Comparison of ENCODE assay signal across 8 mouse cellular contexts in genomic region chr5:103772252-103772651, GRCm38 (mm10).
DNase-seq lines count a peak whose midpoint lies in the region; ATAC-seq and TF ChIP-seq lines count a peak whose summit lies in the region.

No protein-coding gene starts in this region.

- ATAC-seq in embryonic facial prominence, embryonic 14.5 days (ENCODE audit: low read depth) = no peak; the same call in 1 of the 2 replicates
- ATAC-seq in neural tube, embryonic 14.5 days (ENCODE audit: low read depth) = no peak

- TF ChIP-seq POLR2A in kidney, adult 2 months (IDR thresholded peaks at IDR 0.05; ENCODE audit: low read depth, low read length) = no peak

- no peaks in the 10 kb centered on the region for H3K27me3 ChIP-seq in kidney, adult 2 months (replicated peaks; ENCODE audit: control insufficient read depth, insufficient read depth, low read length)
- no peaks in the 10 kb centered on the region for H3K27me3 ChIP-seq in embryonic facial prominence, embryonic 14.5 days (replicated peaks; ENCODE audit: control insufficient read depth, insufficient read depth, low read length)
- no peaks in the 10 kb centered on the region for H3K27me3 ChIP-seq in limb, embryonic 10.5 days (ENCODE audit: low read depth, poor library complexity, severe bottlenecking)
- no peaks in the 10 kb centered on the region for H3K27me3 ChIP-seq in neural tube, embryonic 14.5 days (ENCODE audit: control insufficient read depth, insufficient read depth, low read length)

- H3K9me3 ChIP-seq in embryonic facial prominence, embryonic 14.5 days (ENCODE audit: control insufficient read depth, low read length) = no peaks in the 10 kb centered on the region
- no peaks in the 10 kb centered on the region for H3K9me3 ChIP-seq in limb, embryonic 10.5 days (replicated peaks)
- no peaks in the 10 kb centered on the region for H3K9me3 ChIP-seq in neural tube, embryonic 14.5 days (ENCODE audit: control insufficient read depth, low read length)

- no peak overlapping the region for H3K4me3 ChIP-seq in kidney, adult 2 months (ENCODE audit: insufficient read depth, low read depth, low read length)
- H3K4me3 ChIP-seq in embryonic facial prominence, embryonic 14.5 days (ENCODE audit: low read depth, low read length) = no peak overlapping the region
- no peak overlapping the region for H3K4me3 ChIP-seq in limb, embryonic 10.5 days
- no peak overlapping the region for H3K4me3 ChIP-seq in neural tube, embryonic 14.5 days (ENCODE audit: low read depth, low read length)

- 8% methylated on average over 4 of the region's 4 CpGs for WGBS in kidney, adult 2 months
- WGBS in embryonic facial prominence, embryonic 14.5 days = 17% methylated on average over 4 of the region's 4 CpGs
- 40% methylated on average over 4 of the region's 4 CpGs for WGBS in limb, embryonic 10.5 days
- 11% methylated on average over 4 of the region's 4 CpGs for WGBS in neural tube, embryonic 14.5 days

- H3K27ac ChIP-seq in kidney, adult 2 months (ENCODE audit: insufficient read depth, low read depth, low read length) = peak overlapping the region; percentile 88
- peak overlapping the region; percentile 61 for H3K27ac ChIP-seq in embryonic facial prominence, embryonic 14.5 days (replicated peaks; ENCODE audit: low read depth, low read length)
- peak overlapping the region; percentile 86 for H3K27ac ChIP-seq in limb, embryonic 10.5 days
- H3K27ac ChIP-seq in neural tube, embryonic 14.5 days (ENCODE audit: low read depth, low read length) = peak overlapping the region; percentile 63; the same call in 1 of the 2 replicates

- 0 out of 2 replicates have a peak overlapping the region, but pooled peaks have one; percentile 40 for H3K4me2 ChIP-seq in embryonic facial prominence, embryonic 14.5 days (ENCODE audit: low read depth, low read length)
- H3K4me2 ChIP-seq in neural tube, embryonic 14.5 days (ENCODE audit: low read depth, low read length) = no peak overlapping the region; the same call in 1 of the 2 replicates

- H3K36me3 ChIP-seq in kidney, adult 2 months (ENCODE audit: control insufficient read depth, insufficient read depth, low read length) = no peaks in the 10 kb centered on the region
- H3K36me3 ChIP-seq in embryonic facial prominence, embryonic 14.5 days (ENCODE audit: control insufficient read depth, insufficient read depth, low read length) = no peaks in the 10 kb centered on the region
- no peaks in the 10 kb centered on the region for H3K36me3 ChIP-seq in limb, embryonic 10.5 days
- H3K36me3 ChIP-seq in neural tube, embryonic 14.5 days (ENCODE audit: control insufficient read depth, insufficient read depth, low read length) = no peaks in the 10 kb centered on the region

- 0 out of 2 replicates have a peak overlapping the region, but pooled peaks have one; percentile 34 for H3K9ac ChIP-seq in embryonic facial prominence, embryonic 14.5 days (ENCODE audit: low read depth, low read length)
- H3K9ac ChIP-seq in neural tube, embryonic 14.5 days (replicated peaks; ENCODE audit: low read depth, low read length) = no peak overlapping the region

- DNase-seq in kidney, adult 2 months = no peak
- DNase-seq in kidney, adult 18-20 months = no peak
- peak; percentile 52 for DNase-seq in embryonic facial prominence, embryonic 14.5 days (ENCODE audit: low spot score)
- DNase-seq in limb, embryonic 10.5 days (ENCODE audit: low spot score) = no peak
- DNase-seq in ovary, adult 18-20 months (ENCODE audit: low spot score) = no peak
- no peak for DNase-seq in frontal cortex, postnatal 10 days (ENCODE audit: low spot score in 2 of 2)
- DNase-seq in lung, adult 18-20 months = no peak

- TF ChIP-seq CTCF in kidney, adult 2 months (conservative IDR thresholded peaks at IDR 0.05; ENCODE audit: insufficient read depth, insufficient read length, low read depth, low read length) = no peak

- peaks cover 80% of the 10 kb centered on the region for H3K4me1 ChIP-seq in kidney, adult 2 months (ENCODE audit: control insufficient read depth, insufficient read depth, low read length)
- H3K4me1 ChIP-seq in embryonic facial prominence, embryonic 14.5 days (ENCODE audit: control insufficient read depth, insufficient read depth, low read length) = peaks cover 31% of the 10 kb centered on the region
- peaks cover 44% of the 10 kb centered on the region for H3K4me1 ChIP-seq in limb, embryonic 10.5 days
- H3K4me1 ChIP-seq in neural tube, embryonic 14.5 days (ENCODE audit: control insufficient read depth, insufficient read depth, low read length) = peaks cover 11% of the 10 kb centered on the region
